18 mouse cellular contexts compared by ENCODE assay signal in the genomic region with DNA sequence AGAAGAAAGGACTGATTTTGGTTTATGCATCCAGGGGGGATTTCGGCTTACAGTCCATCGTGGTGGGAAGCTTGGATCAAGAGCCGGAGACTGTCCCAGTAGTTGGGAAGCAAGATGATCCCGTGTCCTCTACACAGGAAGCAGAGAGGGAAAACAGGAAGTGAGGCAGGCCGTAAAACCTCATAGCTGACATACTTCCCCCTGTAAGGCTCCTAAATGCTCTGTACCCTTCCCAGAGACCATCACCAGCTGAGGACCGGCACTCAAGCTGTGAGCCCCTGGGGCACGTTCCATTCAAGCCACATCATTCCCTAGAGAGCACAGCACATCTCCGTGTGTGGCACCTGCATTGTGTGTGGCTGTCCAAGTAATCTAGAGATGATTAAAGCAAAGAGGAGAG. TPM values are rescaled to one million over a fixed set of nuclear protein-coding genes. Genes with fewer than 3 reads are reported as not detected.
DNase-seq lines count a peak whose midpoint lies in the region; ATAC-seq and TF ChIP-seq lines count a peak whose summit lies in the region.
"Had no signal": no experiment of that assay in that cellular context is flagged by ENCODE, and none has a peak within 500 bp of the region (broad histone marks: within the 10 kb centered on the region; RNA-seq: fewer than 3 reads in every experiment).

No protein-coding gene starts in this region.

- H3K9ac ChIP-seq in midbrain, embryonic 11.5 days (ENCODE audit: low read length) = 0 out of 2 replicates have a peak overlapping the region, but pooled peaks have one; percentile 5
- H3K9ac ChIP-seq in midbrain, postnatal 0 days (replicated peaks; ENCODE audit: low read length, poor library complexity, severe bottlenecking) = no peak overlapping the region
- H3K9ac ChIP-seq: forebrain, postnatal 0 days; heart, embryonic 13.5 days; hindbrain, embryonic 14.5 days; stomach, embryonic 15.5 days had no signal

- TF ChIP-seq CTCF in midbrain, postnatal 0 days (IDR thresholded peaks at IDR 0.05) = no peak

- peaks cover 14% of the 10 kb centered on the region for H3K4me1 ChIP-seq in heart, embryonic 10.5 days
- H3K4me1 ChIP-seq in midbrain, embryonic 11.5 days (ENCODE audit: control insufficient read depth, insufficient read depth, low read length) = peaks cover 6% of the 10 kb centered on the region; the same call in 1 of the 2 replicates
- no peaks in the 10 kb centered on the region for H3K4me1 ChIP-seq in midbrain, postnatal 0 days (ENCODE audit: insufficient read depth, low read length)
- H3K4me1 ChIP-seq: stomach, embryonic 15.5 days had no signal

- WGBS in heart, embryonic 10.5 days = 54% methylated on average over 8 of the region's 8 CpGs
- WGBS in midbrain, embryonic 11.5 days = 55% methylated on average over 8 of the region's 8 CpGs
- 52% methylated on average over 8 of the region's 8 CpGs for WGBS in midbrain, postnatal 0 days

- H3K27me3 ChIP-seq in heart, embryonic 10.5 days (ENCODE audit: insufficient read depth, poor library complexity, severe bottlenecking) = no peaks in the 10 kb centered on the region
- no peaks in the 10 kb centered on the region for H3K27me3 ChIP-seq in midbrain, embryonic 11.5 days (ENCODE audit: control insufficient read depth, insufficient read depth, low read length)
- H3K27me3 ChIP-seq in midbrain, postnatal 0 days (ENCODE audit: insufficient read depth, low read length) = no peaks in the 10 kb centered on the region
- H3K27me3 ChIP-seq: heart, embryonic 13.5 days; stomach, embryonic 15.5 days had no signal

- intact Hi-C loops in heart, postnatal 36 days (cut with DNase I) = no loop called here

- peak overlapping the region; percentile 49 for H3K27ac ChIP-seq in heart, embryonic 10.5 days
- no peak overlapping the region for H3K27ac ChIP-seq in midbrain, embryonic 11.5 days (ENCODE audit: low read depth, low read length)
- no peak overlapping the region for H3K27ac ChIP-seq in midbrain, postnatal 0 days (ENCODE audit: low read depth, low read length)
- H3K27ac ChIP-seq: heart, embryonic 13.5 days; hindbrain, embryonic 14.5 days; stomach, embryonic 15.5 days had no signal

- no peak for ATAC-seq in midbrain, embryonic 11.5 days (ENCODE audit: low FRiP score)
- ATAC-seq in midbrain, postnatal 0 days (ENCODE audit: low FRiP score) = no peak
- peak; percentile 62 for ATAC-seq in megakaryocyte progenitor cell, adult 5-6 weeks (replicated peaks; ENCODE audit: poor library complexity)
- no peak for ATAC-seq in cerebellum, adult (ENCODE audit: insufficient number of reproducible peaks, low FRiP score, low TSS enrichment)
- ATAC-seq: forebrain, postnatal 0 days had no signal

- H3K36me3 ChIP-seq in heart, embryonic 10.5 days = peaks cover 13% of the 10 kb centered on the region; the same call in 1 of the 2 replicates
- no peaks in the 10 kb centered on the region for H3K36me3 ChIP-seq in midbrain, embryonic 11.5 days (ENCODE audit: control insufficient read depth, insufficient read depth, low read length)
- peaks cover 31% of the 10 kb centered on the region for H3K36me3 ChIP-seq in midbrain, postnatal 0 days (ENCODE audit: insufficient read depth, low read length)

- H3K4me2 ChIP-seq in midbrain, embryonic 11.5 days = no peak overlapping the region
- no peak overlapping the region for H3K4me2 ChIP-seq in midbrain, postnatal 0 days (ENCODE audit: low read depth, low read length, poor library complexity, severe bottlenecking)
- H3K4me2 ChIP-seq: heart, embryonic 13.5 days; hindbrain, embryonic 14.5 days; stomach, embryonic 15.5 days had no signal

- DNase-seq in heart, embryonic 10.5 days (ENCODE audit: low spot score) = no peak
- DNase-seq in heart, postnatal 36 days = no peak
- DNase-seq in midbrain, embryonic 11.5 days (ENCODE audit: low spot score, missing footprints) = peak; percentile 78
- no peak for DNase-seq in midbrain, postnatal 0 days (ENCODE audit: low spot score)
- no peak for DNase-seq in cerebellum, adult 11-12 months
- no peak for DNase-seq in left cerebral cortex, adult 9 months (ENCODE audit: low spot score in 2 of 2)
- DNase-seq: adrenal gland, postnatal 14 days; forebrain, postnatal 0 days; gastrocnemius, postnatal 10 days; kidney, adult 8-10 months; liver; right cerebral cortex, postnatal 4 days; thymus, postnatal 25 days had no signal

- no peaks in the 10 kb centered on the region for H3K9me3 ChIP-seq in heart, embryonic 10.5 days
- no peaks in the 10 kb centered on the region for H3K9me3 ChIP-seq in midbrain, embryonic 11.5 days (ENCODE audit: control insufficient read depth, low read length)
- H3K9me3 ChIP-seq in midbrain, postnatal 0 days (ENCODE audit: low read length) = no peaks in the 10 kb centered on the region
- H3K9me3 ChIP-seq: heart, embryonic 13.5 days; stomach, embryonic 15.5 days had no signal

- no peak overlapping the region for H3K4me3 ChIP-seq in heart, embryonic 10.5 days
- no peak overlapping the region for H3K4me3 ChIP-seq in midbrain, embryonic 11.5 days (ENCODE audit: low read depth, low read length)
- no peak overlapping the region for H3K4me3 ChIP-seq in midbrain, postnatal 0 days (ENCODE audit: low read depth, low read length)
- H3K4me3 ChIP-seq: heart, embryonic 13.5 days; stomach, embryonic 15.5 days had no signal

RNA-seq across cellular contexts. Expression of a gene that starts 15.8 kb away (rescaled TPM):
- 32.3 and 36.9 TPM in 2 replicates for polyA plus RNA-seq in heart, embryonic 10.5 days (2016; fragmentation: Nextera tagmentation; extraction: Ambion mirVana)
- 10 to 100 TPM in 1 of 2 experiments, 1 to 10 TPM in 1; 8.2 to 10.5 TPM for total RNA-seq in heart, postnatal 36 days (2021)
- polyA plus RNA-seq in midbrain, embryonic 11.5 days (2014; fragmentation: Nextera tagmentation; extraction: Ambion mirVana) = 19.0 and 19.9 TPM in 2 replicates
- 29.4 and 30.6 TPM in 2 replicates for total RNA-seq in midbrain, postnatal 0 days (2014; rRNA removed)
- polyA plus RNA-seq in midbrain, postnatal 0 days (2015; fragmentation: Nextera tagmentation; extraction: Ambion mirVana) = 18.6 and 20.4 TPM in 2 replicates
- 14.0 and 15.1 TPM in 2 replicates for total RNA-seq in megakaryocyte progenitor cell, adult 5-6 weeks (2015)
- 32.6 and 33.0 TPM in 2 replicates for total RNA-seq in megakaryocyte progenitor cell, adult 5-6 weeks (2017)

RNA-seq across cellular contexts. Expression of a gene that starts 59.1 kb away (rescaled TPM):
- polyA plus RNA-seq in heart, embryonic 10.5 days (2016; fragmentation: Nextera tagmentation; extraction: Ambion mirVana) = 16.3 and 17.3 TPM in 2 replicates
- 10 to 100 TPM; 34.3 TPM for total RNA-seq in heart, postnatal 36 days (2021)
- 9.9 and 10.5 TPM in 2 replicates for polyA plus RNA-seq in midbrain, embryonic 11.5 days (2014; fragmentation: Nextera tagmentation; extraction: Ambion mirVana)
- total RNA-seq in midbrain, postnatal 0 days (2014; rRNA removed) = 29.4 and 42.0 TPM in 2 replicates
- polyA plus RNA-seq in midbrain, postnatal 0 days (2015; fragmentation: Nextera tagmentation; extraction: Ambion mirVana) = 30.7 and 31.1 TPM in 2 replicates
- total RNA-seq in megakaryocyte progenitor cell, adult 5-6 weeks (2015) = 32.5 and 34.4 TPM in 2 replicates
- 80.5 and 85.0 TPM in 2 replicates for total RNA-seq in megakaryocyte progenitor cell, adult 5-6 weeks (2017)
